Mouse (Mus musculus) CH12.LX (cell line): ENCODE measurements around the gene Foxp1. TPM values are rescaled to one million over a fixed set of nuclear protein-coding genes. Genes with fewer than 3 reads are reported as not detected.

Source experiments
- DNase-seq: peaks from one replicate; pipeline ENCODE4 v3.0.0-alpha.2; 2013; ENCODE audit errors: extremely low read depth
- H3K27ac ChIP-seq: 2 replicates; pipeline ENCODE4 v1.5.1; 2012; ENCODE audit warnings: low read depth, mild to moderate bottlenecking, control low read depth, moderate library complexity; ENCODE audit not compliant: insufficient read depth
- H3K27me3 ChIP-seq: replicated peaks from 2 replicates; pipeline ENCODE3; 2012; ENCODE audit warnings: inconsistent platforms
- H3K36me3 ChIP-seq, 2 experiments: replicated peaks in 1 of 2; 2 replicates each; pipeline versions ENCODE3 to v1.6.1; 2012; ENCODE audit warnings: inconsistent platforms in 1 of 2, low read length in 1 of 2, mild to moderate bottlenecking in 1 of 2, mixed read lengths in 1 of 2, moderate library complexity in 1 of 2; ENCODE audit not compliant: control insufficient read depth in 1 of 2, insufficient read depth in 1 of 2
- H3K4me1 ChIP-seq, 2 experiments: 2 replicates each; pipeline ENCODE4 v1.6.1; 2012; ENCODE audit warnings: inconsistent platforms in 1 of 2, moderate library complexity in 1 of 2; ENCODE audit not compliant: insufficient read depth in 2 of 2, control insufficient read depth in 1 of 2
- H3K4me2 ChIP-seq: 2 replicates; pipeline ENCODE4 v1.6.1; 2012; ENCODE audit warnings: low read depth, mild to moderate bottlenecking, control low read depth; ENCODE audit not compliant: poor library complexity, insufficient read depth, severe bottlenecking
- H3K4me3 ChIP-seq, 3 experiments: fragments of 150-350 bp in 1 of 3; sonication (generic) in 1 of 3; replicated peaks in 1 of 3; 2 replicates each; pipeline versions ENCODE3 to v1.5.1; 2011 to 2012; ENCODE audit warnings: low read depth in 2 of 3, low read length in 2 of 3, mild to moderate bottlenecking in 2 of 3, moderate library complexity in 2 of 3, control low read depth in 1 of 3, improper control_type of control experiment in 1 of 3, inconsistent platforms in 1 of 3, mixed read lengths in 1 of 3; ENCODE audit not compliant: poor library complexity in 1 of 3
- H3K79me2 ChIP-seq: replicated peaks from 2 replicates; pipeline ENCODE4 v1.6.1; 2012; ENCODE audit warnings: mild to moderate bottlenecking, moderate library complexity; ENCODE audit not compliant: control insufficient read depth, poor library complexity, insufficient read depth, severe bottlenecking; ENCODE audit errors: extremely low read depth
- H3K9ac ChIP-seq: 2 replicates; pipeline ENCODE4 v1.6.1; 2012; ENCODE audit warnings: low read depth, mild to moderate bottlenecking, control low read depth, moderate library complexity; ENCODE audit not compliant: insufficient read depth
- H3K9me3 ChIP-seq: replicated peaks from 2 replicates; pipeline ENCODE3; 2012; ENCODE audit warnings: low read length, inconsistent platforms, mixed read lengths
- BHLHE40 ChIP-seq: IDR thresholded peaks from 2 replicates; pipeline ENCODE4 v1.6.1; 2011; ENCODE audit warnings: mild to moderate bottlenecking, low read depth, low read length, improper control_type of control experiment
- CHD1 ChIP-seq: IDR thresholded peaks from 2 replicates; pipeline ENCODE4 v1.6.1; 2012; ENCODE audit warnings: low read depth, low read length, improper control_type of control experiment, inconsistent platforms
- CHD2 ChIP-seq: IDR thresholded peaks from 2 replicates; pipeline ENCODE4 v1.6.1; 2011; ENCODE audit warnings: low read length, improper control_type of control experiment
- CTCF ChIP-seq, 2 experiments: IDR thresholded peaks in 1 of 2; conservative IDR thresholded peaks in 1 of 2; 2 replicates each; pipeline ENCODE4 v1.5.1; 2011 to 2012; ENCODE audit warnings: low read depth in 2 of 2, low read length in 2 of 2, improper control_type of control experiment in 1 of 2, inconsistent platforms in 1 of 2, mild to moderate bottlenecking in 1 of 2, moderate library complexity in 1 of 2
- E2F4 ChIP-seq: IDR thresholded peaks from 2 replicates; pipeline ENCODE4 v1.6.1; 2011; ENCODE audit warnings: low read depth, low read length, improper control_type of control experiment; ENCODE audit not compliant: insufficient replicate concordance
- ELF1 ChIP-seq: IDR thresholded peaks from 2 replicates; pipeline ENCODE4 v1.6.1; 2014; ENCODE audit warnings: low read depth, mild to moderate bottlenecking, inconsistent platforms, low read length, improper control_type of control experiment
- EP300 ChIP-seq: IDR thresholded peaks from 2 replicates; pipeline ENCODE4 v1.6.1; 2011; ENCODE audit warnings: low read length, improper control_type of control experiment
- ETS1 ChIP-seq: conservative IDR thresholded peaks from 2 replicates; pipeline ENCODE4 v1.6.1; 2012; ENCODE audit warnings: low read depth, mild to moderate bottlenecking, inconsistent platforms, low read length, improper control_type of control experiment, moderate library complexity
- GABPA ChIP-seq: IDR thresholded peaks from 2 replicates; pipeline ENCODE4 v1.6.1; 2012; ENCODE audit warnings: low read depth, low read length, improper control_type of control experiment, inconsistent platforms; ENCODE audit not compliant: insufficient replicate concordance
- HCFC1 ChIP-seq: IDR thresholded peaks from 2 replicates; pipeline ENCODE4 v1.6.1; 2012; ENCODE audit warnings: low read depth, mild to moderate bottlenecking, inconsistent platforms, low read length, improper control_type of control experiment
- IRF4 ChIP-seq: IDR thresholded peaks from 2 replicates; pipeline ENCODE4 v1.6.1; 2014; ENCODE audit warnings: low read depth, mild to moderate bottlenecking, inconsistent platforms, low read length, improper control_type of control experiment
- JUN ChIP-seq: IDR thresholded peaks from 2 replicates; pipeline ENCODE4 v1.6.1; 2011; ENCODE audit warnings: low read depth, mild to moderate bottlenecking, low read length, improper control_type of control experiment, moderate library complexity; ENCODE audit not compliant: insufficient read depth
- JUND ChIP-seq: conservative IDR thresholded peaks from 2 replicates; pipeline ENCODE4 v1.6.1; 2011; ENCODE audit warnings: low read depth, low read length, improper control_type of control experiment
- KAT2A ChIP-seq: IDR thresholded peaks from 2 replicates; pipeline ENCODE4 v1.6.1; 2012; ENCODE audit warnings: low read length, improper control_type of control experiment, inconsistent platforms; ENCODE audit not compliant: insufficient replicate concordance
- MAFK ChIP-seq: IDR thresholded peaks from 2 replicates; pipeline ENCODE4 v1.6.1; 2011; ENCODE audit warnings: low read length, improper control_type of control experiment; ENCODE audit not compliant: insufficient replicate concordance
- MAX ChIP-seq: IDR thresholded peaks from 2 replicates; pipeline ENCODE4 v1.6.1; 2011; ENCODE audit warnings: low read length, improper control_type of control experiment
- MAZ ChIP-seq: IDR thresholded peaks from 2 replicates; pipeline ENCODE4 v1.6.1; 2012; ENCODE audit warnings: low read depth, mild to moderate bottlenecking, inconsistent platforms, low read length, improper control_type of control experiment, moderate library complexity
- MEF2A ChIP-seq: IDR thresholded peaks from 2 replicates; pipeline ENCODE4 v1.6.1; 2014; ENCODE audit warnings: low read depth, mild to moderate bottlenecking, inconsistent platforms, low read length, improper control_type of control experiment, borderline replicate concordance
- MXI1 ChIP-seq: IDR thresholded peaks from 2 replicates; pipeline ENCODE4 v1.6.1; 2011; ENCODE audit warnings: mild to moderate bottlenecking, low read depth, low read length, improper control_type of control experiment
- MYC ChIP-seq: IDR thresholded peaks from 2 replicates; pipeline ENCODE4 v1.6.1; 2011; ENCODE audit warnings: low read depth, mild to moderate bottlenecking, improper control_type of control experiment, low read length
- NELFE ChIP-seq: IDR thresholded peaks from 2 replicates; pipeline ENCODE4 v1.6.1; 2011; ENCODE audit warnings: low read depth, low read length, improper control_type of control experiment
- NRF1 ChIP-seq: IDR thresholded peaks from 2 replicates; pipeline ENCODE4 v1.6.1; 2014; ENCODE audit warnings: low read depth, mild to moderate bottlenecking, inconsistent platforms, low read length, improper control_type of control experiment, moderate library complexity
- PAX5 ChIP-seq: IDR thresholded peaks from 2 replicates; pipeline ENCODE4 v1.6.1; 2012; ENCODE audit warnings: low read length, inconsistent platforms, mixed read lengths
- POLR2A ChIP-seq: IDR thresholded peaks from 2 replicates; pipeline ENCODE4 v1.6.1; 2011; ENCODE audit warnings: low read depth, mild to moderate bottlenecking, improper control_type of control experiment, low read length
- POLR2AphosphoS2 ChIP-seq: IDR thresholded peaks from 2 replicates; pipeline ENCODE4 v1.6.1; 2011; ENCODE audit warnings: low read depth, low read length, improper control_type of control experiment
- RAD21 ChIP-seq: IDR thresholded peaks from 2 replicates; pipeline ENCODE4 v1.6.1; 2011; ENCODE audit warnings: low read depth, mild to moderate bottlenecking, low read length, improper control_type of control experiment, moderate library complexity
- RCOR1 ChIP-seq: conservative IDR thresholded peaks from 2 replicates; pipeline ENCODE4 v1.6.1; 2012; ENCODE audit warnings: low read depth, mild to moderate bottlenecking, inconsistent platforms, low read length, improper control_type of control experiment
- SIN3A ChIP-seq: IDR thresholded peaks from 2 replicates; pipeline ENCODE4 v1.6.1; 2012; ENCODE audit warnings: low read length, improper control_type of control experiment, inconsistent platforms
- SMC3 ChIP-seq: IDR thresholded peaks from 2 replicates; pipeline ENCODE4 v1.6.1; 2011; ENCODE audit warnings: low read depth, low read length, improper control_type of control experiment
- TBP ChIP-seq: conservative IDR thresholded peaks from 2 replicates; pipeline ENCODE4 v1.6.1; 2011; ENCODE audit warnings: low read depth, low read length, improper control_type of control experiment
- TCF12 ChIP-seq: IDR thresholded peaks from 2 replicates; pipeline ENCODE4 v1.6.1; 2014; ENCODE audit warnings: low read depth, mild to moderate bottlenecking, inconsistent platforms, low read length, improper control_type of control experiment
- UBTF ChIP-seq: IDR thresholded peaks from 2 replicates; pipeline ENCODE4 v1.6.1; 2012; ENCODE audit warnings: low read depth, mild to moderate bottlenecking, inconsistent platforms, low read length, improper control_type of control experiment, moderate library complexity
- USF1 ChIP-seq: IDR thresholded peaks from 2 replicates; pipeline ENCODE4 v1.6.1; 2014; ENCODE audit warnings: low read depth, mild to moderate bottlenecking, inconsistent platforms, low read length, improper control_type of control experiment
- USF2 ChIP-seq: conservative IDR thresholded peaks from 2 replicates; pipeline ENCODE4 v1.6.1; 2011; ENCODE audit warnings: low read depth, low read length, improper control_type of control experiment
- ZC3H11A ChIP-seq: IDR thresholded peaks from 2 replicates; pipeline ENCODE4 v1.6.1; 2012; ENCODE audit warnings: low read depth, mild to moderate bottlenecking, inconsistent platforms, low read length, improper control_type of control experiment
- ZKSCAN1 ChIP-seq: IDR thresholded peaks from 2 replicates; pipeline ENCODE4 v1.6.1; 2012; ENCODE audit warnings: low read depth, inconsistent platforms, low read length, improper control_type of control experiment, borderline replicate concordance
- ZMIZ1 ChIP-seq: IDR thresholded peaks from 2 replicates; pipeline ENCODE4 v1.6.1; 2012; ENCODE audit warnings: low read depth, mild to moderate bottlenecking, inconsistent platforms, low read length, improper control_type of control experiment
- ZNF384 ChIP-seq: IDR thresholded peaks from 2 replicates; pipeline ENCODE4 v1.6.1; 2012; ENCODE audit warnings: low read depth, low read length, improper control_type of control experiment, inconsistent platforms
- dilution Hi-C: fragments of 300-500 bp; cut with MboI; formaldehyde crosslinking; loops from 2 replicates; pipeline ENCODE4 v1.14.3; 2020; ENCODE audit warnings: low sequenced_read_pairs; ENCODE audit not compliant: extremely low pct_unique_long_range_greater_than_20kb, extremely low pct_ligation_motif_present
- in situ Hi-C: fragments of 300-500 bp; cut with MboI; formaldehyde crosslinking; loops from 3 replicates; pipeline ENCODE4 v1.14.3; 2019; ENCODE audit warnings: low sequenced_read_pairs, low pct_ligation_motif_present, low pct_unique_long_range_greater_than_20kb, mixed read lengths
- polyA plus RNA-seq: library from polyadenylated mRNA; unstranded; fragments of >175 nt; gene quantifications from 2 replicates; pipeline ENCODE4 v1.2.1, GENCODE M21; 2012; ENCODE audit warnings: low read depth; ENCODE audit not compliant: insufficient read length
- total RNA-seq, 2 experiments: library from RNA; depleted of rRNA; stranded (reverse); fragments of 300-350 nt in 1 of 2; fragments of >200 nt in 1 of 2; gene quantifications; 2 replicates each; pipeline ENCODE4 v1.2.3; 2012 to 2014

Foxp1 gene
- total and polyA plus RNA-seq, 3 experiments = 66.5 to 105 (median 87.4) TPM

- Histone ChIP-seq H3K4me1 (peaks cover 6 to 40% of the 10 kb centered on the region in 2 experiments), H3K36me3 (peaks cover 0 to 3% of the 10 kb centered on the region in 2 experiments), H3K9me3 (no peaks in the 10 kb centered on the region), H3K9ac (peak overlapping the region; percentile 96), H3K27ac (peak overlapping the region; percentile 92), H3K79me2 (peaks cover 90% of the 10 kb centered on the region), H3K4me2 (peak overlapping the region; percentile 94), H3K4me3 (peak overlapping the region; percentile 74 to 89 (median 79)), H3K27me3 (no peaks in the 10 kb centered on the region)
- dilution Hi-C loops = no loop called here
- in situ Hi-C loops = no loop called here
- no peak for DNase-seq
- TF ChIP-seq ZC3H11A (no peak), MXI1 (peak; percentile 69; the same call in 1 of the 2 replicates), HCFC1 (no peak), BHLHE40 (peak; percentile 48; the same call in 1 of the 2 replicates), EP300 (no peak; the same call in 1 of the 2 replicates), SIN3A (no peak; the same call in 1 of the 2 replicates), MAX (peak; percentile 46; the same call in 1 of the 2 replicates), TBP (no peak), USF2 (no peak), PAX5 (no peak), ZKSCAN1 (no peak), POLR2AphosphoS2 (no peak), ZMIZ1 (no peak), POLR2A (peak; percentile 49; the same call in 1 of the 2 replicates), UBTF (peak; percentile 89), MAZ (no peak), KAT2A (no peak), RCOR1 (no peak), CHD2 (no peak), E2F4 (no peak), NELFE (0 out of 2 replicates have a peak, but pooled peaks have one; percentile 40), NRF1 (0 out of 2 replicates have a peak, but pooled peaks have one; percentile 10), SMC3 (no peak), TCF12 (no peak), JUN (no peak), CTCF (conservative IDR thresholded peaks at IDR 0.05 in 1 of 2, IDR thresholded peaks at IDR 0.05 in 1 of 2; ENCODE audit: low read depth in 2 of 2, low read length in 2 of 2) (no peak), IRF4 (peak; percentile 41; the same call in 1 of the 2 replicates), MEF2A (no peak), ZNF384 (no peak), MYC (peak; percentile 32; the same call in 1 of the 2 replicates), ELF1 (no peak), USF1 (no peak), MAFK (no peak), JUND (no peak), GABPA (no peak), ETS1 (no peak; the same call in 1 of the 2 replicates), RAD21 (no peak), CHD1 (no peak)
Measured at GRCm38 (mm10) chr6:99028161-99028988, 494.1 kb downstream of the Foxp1 start.
